Mouse (Mus musculus) stomach, postnatal 0 days (tissue): ENCODE results near the gene Ttc23. TPM values are rescaled to one million over a fixed set of nuclear protein-coding genes. Genes with fewer than 3 reads are reported as not detected.
A peak's percentile ranks its signal among the peaks of the same experiment; 100 is the strongest.

ENCODE experiments used
- ATAC-seq: fragments of 200-750 bp; cut with Nextera tagmentation; 2 replicates; pipeline ENCODE4 v1.8.0; 2017; ENCODE audit not compliant: low FRiP score, low TSS enrichment
- DNase-seq: peaks from one replicate; pipeline ENCODE4 v3.0.0-alpha.2; 2016; ENCODE audit warnings: low spot score
- H3K27ac ChIP-seq: fragments of 300-500 bp; sonication (generic); replicated peaks from 2 replicates; pipeline ENCODE4 v1.5.1; 2014; ENCODE audit warnings: mild to moderate bottlenecking, control low read depth
- H3K27me3 ChIP-seq: fragments of 300-500 bp; sonication (generic); 2 replicates; pipeline ENCODE4 v1.6.1; 2014; ENCODE audit warnings: low read length; ENCODE audit not compliant: control insufficient read depth, insufficient read depth
- H3K36me3 ChIP-seq: fragments of 300-500 bp; sonication (generic); 2 replicates; pipeline ENCODE4 v1.6.1; 2014; ENCODE audit warnings: low read length, mixed read lengths; ENCODE audit not compliant: control insufficient read depth, insufficient read depth
- H3K4me1 ChIP-seq: fragments of 300-500 bp; sonication (generic); replicated peaks from 2 replicates; pipeline ENCODE4 v1.6.1; 2014; ENCODE audit warnings: antibody characterized with exemption; ENCODE audit not compliant: control insufficient read depth, insufficient read depth
- H3K4me2 ChIP-seq: fragments of 300-500 bp; sonication (generic); replicated peaks from 2 replicates; pipeline ENCODE4 v1.6.1; 2014; ENCODE audit warnings: low read depth, mild to moderate bottlenecking, control low read depth, moderate library complexity
- H3K4me3 ChIP-seq: fragments of 300-500 bp; sonication (generic); 2 replicates; pipeline ENCODE4 v1.5.1; 2014; ENCODE audit warnings: low read depth, low read length, control low read depth
- H3K9ac ChIP-seq: fragments of 300-500 bp; sonication (generic); 2 replicates; pipeline ENCODE4 v1.6.1; 2014; ENCODE audit warnings: mild to moderate bottlenecking, low read length, control low read depth, mixed read lengths
- H3K9me3 ChIP-seq: fragments of 300-500 bp; sonication (generic); 2 replicates; pipeline ENCODE4 v1.6.1; 2016; ENCODE audit warnings: low read length; ENCODE audit not compliant: control insufficient read depth
- CTCF ChIP-seq: IDR thresholded peaks from 2 replicates; pipeline ENCODE4 v1.5.1; 2016; ENCODE audit warnings: antibody characterized with exemption, low read depth, mild to moderate bottlenecking, moderate library complexity
- EP300 ChIP-seq: optimal IDR thresholded peaks from 2 replicates; pipeline ENCODE3; 2016; ENCODE audit warnings: antibody characterized with exemption
- WGBS: fragments of 180-500 bp; shearing (Covaris S2); extraction: QIAGEN DNeasy Blood & Tissue Kit; methylation state at CpG from one replicate; pipeline ENCODE4 v1.1.7; 2014; 5-methylcytosine and 5-hydroxymethylcytosine counted together
- polyA plus RNA-seq: library from polyadenylated mRNA; unstranded; fragments of >200 nt; fragmentation: Nextera tagmentation; extraction: Ambion mirVana; gene quantifications from 2 replicates; pipeline ENCODE4 v1.2.1, GENCODE M21; 2015

Gene Ttc23
- polyA plus RNA-seq, 1 experiment from 2014 or later, result 12.6 TPM

DNA sequence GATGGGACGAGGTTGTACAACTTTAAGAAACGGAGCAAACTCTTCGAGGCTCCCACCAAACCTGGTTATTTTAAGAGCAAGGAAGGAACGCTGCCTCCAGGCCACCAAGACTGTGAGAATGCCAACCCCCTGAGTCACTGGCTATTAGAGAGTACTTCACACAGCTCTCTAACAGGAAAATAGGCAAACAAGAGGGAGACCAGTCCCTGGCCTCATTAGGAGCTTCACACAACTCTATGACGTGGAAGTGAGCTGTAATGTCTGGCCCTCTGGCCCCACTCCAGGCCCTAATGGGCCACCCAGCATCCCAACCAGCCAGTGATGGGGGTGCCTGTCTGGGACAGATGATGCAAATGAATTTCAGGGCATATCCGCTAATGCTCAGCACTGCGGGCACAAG, 94.5 kb downstream of the Ttc23 start:
- no peaks in the 10 kb centered on the region for H3K27me3 ChIP-seq
- H3K27ac ChIP-seq, result 0 out of 2 replicates have a peak overlapping the region, but pooled peaks have one; percentile 40
- no peak overlapping the region for H3K4me3 ChIP-seq
- DNase-seq, result peak; percentile 22
- H3K4me1 ChIP-seq, result peaks cover 3% of the 10 kb centered on the region; the same call in 1 of the 2 replicates
- H3K9ac ChIP-seq, result no peak overlapping the region
- WGBS, result 57% methylated on average over 7 of the region's 7 CpGs
- H3K4me2 ChIP-seq, result no peak overlapping the region
- no peaks in the 10 kb centered on the region; the same call in 1 of the 2 replicates for H3K36me3 ChIP-seq
- H3K9me3 ChIP-seq, result no peaks in the 10 kb centered on the region
- TF ChIP-seq CTCF, result no peak
- TF ChIP-seq EP300, result no peak
- ATAC-seq, result peak; percentile 80

DNA sequence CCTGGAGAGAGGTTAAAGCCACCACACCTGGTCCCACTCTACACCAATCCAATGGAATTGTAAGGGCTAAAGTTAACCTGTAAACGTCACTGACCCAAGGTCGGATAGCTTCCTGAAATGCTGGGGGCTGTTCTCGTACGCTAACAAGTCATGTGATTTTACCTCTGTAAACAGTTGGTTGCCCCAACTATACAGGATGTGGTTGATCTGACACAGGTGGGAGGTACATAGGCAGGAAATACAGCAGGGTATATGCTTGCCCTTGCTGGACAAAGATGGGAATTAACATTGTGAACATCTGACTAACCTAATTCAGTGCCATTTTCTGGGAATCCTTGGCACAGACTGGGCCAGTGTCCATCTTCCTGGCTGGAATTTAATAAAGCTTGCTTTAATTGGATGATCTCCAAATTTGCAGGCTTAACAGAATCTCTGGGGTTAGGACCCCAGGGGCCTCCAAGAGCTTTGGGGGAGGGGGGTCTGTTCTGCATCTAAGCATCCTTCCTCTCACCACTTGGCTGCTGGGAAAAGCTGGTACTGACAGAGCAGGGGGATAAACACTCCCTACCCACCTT, 100.6 kb downstream of the Ttc23 start:
- Histone ChIP-seq H3K4me1 (no peaks in the 10 kb centered on the region), H3K27ac (no peak overlapping the region), H3K36me3 (no peaks in the 10 kb centered on the region; the same call in 1 of the 2 replicates), H3K9me3 (no peaks in the 10 kb centered on the region), H3K9ac (no peak overlapping the region), H3K27me3 (no peaks in the 10 kb centered on the region), H3K4me2 (no peak overlapping the region), H3K4me3 (no peak overlapping the region)
- 71% methylated on average over 4 of the region's 4 CpGs for WGBS
- 0 out of 2 replicates have a peak, but pooled peaks have one; percentile 24 for ATAC-seq
- DNase-seq, result no peak
- no peak for TF ChIP-seq EP300
- TF ChIP-seq CTCF, result no peak

DNA sequence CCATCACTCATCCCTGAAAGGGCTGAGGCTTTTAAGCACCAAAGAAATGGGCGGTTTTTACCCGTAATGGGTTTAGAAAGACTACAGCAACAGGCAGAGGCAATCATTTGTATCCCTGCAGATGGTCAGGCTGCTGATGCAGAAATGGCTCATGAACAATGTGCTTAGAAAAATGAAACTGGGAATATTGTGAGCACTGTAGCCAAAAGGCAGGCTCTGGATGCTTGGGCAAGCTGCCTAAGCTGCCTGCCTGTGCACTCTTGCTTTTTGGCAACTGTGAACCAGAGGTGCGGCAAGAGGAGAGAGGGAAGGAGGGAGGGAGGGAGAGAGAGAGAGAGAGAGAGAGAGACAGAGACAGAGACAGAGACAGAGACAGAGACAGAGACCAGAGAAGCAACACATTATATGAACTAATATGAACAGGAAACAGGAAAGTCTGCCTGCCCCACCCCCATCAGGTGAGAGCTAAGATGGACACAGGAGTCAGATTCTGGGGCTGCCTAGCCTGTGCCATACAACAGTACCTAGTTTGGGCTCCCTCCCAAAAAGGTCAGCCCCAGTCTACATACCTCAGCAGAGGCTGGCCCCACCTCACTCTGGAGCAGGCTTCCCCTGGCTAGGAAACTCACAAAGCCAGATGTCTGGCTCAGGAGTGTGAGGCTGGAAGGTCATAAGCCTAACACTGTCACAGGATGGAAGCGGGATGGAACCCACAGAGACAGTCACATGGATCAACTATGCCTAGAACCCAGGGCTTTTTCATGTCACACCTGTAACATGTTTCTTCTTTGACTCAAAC, 102.4 kb downstream of the Ttc23 start:
- Histone ChIP-seq H3K27ac (no peak overlapping the region), H3K4me3 (no peak overlapping the region), H3K9me3 (no peaks in the 10 kb centered on the region), H3K4me1 (no peaks in the 10 kb centered on the region), H3K4me2 (no peak overlapping the region), H3K36me3 (no peaks in the 10 kb centered on the region; the same call in 1 of the 2 replicates), H3K27me3 (no peaks in the 10 kb centered on the region), H3K9ac (no peak overlapping the region)
- ATAC-seq, result no peak
- DNase-seq, result no peak
- 43% methylated on average over 4 of the region's 4 CpGs for WGBS
- TF ChIP-seq CTCF, result no peak
- TF ChIP-seq EP300, result no peak

DNA sequence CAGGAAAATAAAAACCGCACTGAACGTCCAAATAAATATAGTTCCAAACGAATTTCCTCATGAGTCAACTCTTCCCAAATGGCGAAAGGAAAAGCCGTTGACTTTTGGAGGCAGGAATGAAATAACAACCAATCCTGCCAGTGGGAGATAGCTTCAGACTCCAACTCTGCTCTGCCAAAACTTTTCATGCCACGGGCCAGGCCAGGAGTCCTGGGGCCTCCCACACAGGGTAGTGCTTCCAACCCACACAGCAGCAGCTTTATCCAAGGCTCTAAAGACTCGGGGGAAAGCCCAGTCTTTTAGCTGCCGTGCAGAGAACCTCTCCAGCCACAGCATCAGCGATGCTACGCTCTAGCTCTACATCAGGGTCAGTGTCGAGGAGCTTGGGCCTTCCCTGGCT, 107.4 kb downstream of the Ttc23 start:
- DNase-seq (no peak), ATAC-seq (no peak)
- Histone ChIP-seq H3K9me3 (no peaks in the 10 kb centered on the region), H3K27ac (peak overlapping the region; percentile 49; the same call in 1 of the 2 replicates), H3K4me1 (no peaks in the 10 kb centered on the region), H3K4me2 (peak overlapping the region; percentile 31; the same call in 1 of the 2 replicates), H3K36me3 (no peaks in the 10 kb centered on the region), H3K27me3 (no peaks in the 10 kb centered on the region), H3K9ac (no peak overlapping the region), H3K4me3 (no peak overlapping the region; the same call in 1 of the 2 replicates)
- 52% methylated on average over 11 of the region's 11 CpGs for WGBS
- TF ChIP-seq CTCF (no peak), EP300 (no peak)

DNA sequence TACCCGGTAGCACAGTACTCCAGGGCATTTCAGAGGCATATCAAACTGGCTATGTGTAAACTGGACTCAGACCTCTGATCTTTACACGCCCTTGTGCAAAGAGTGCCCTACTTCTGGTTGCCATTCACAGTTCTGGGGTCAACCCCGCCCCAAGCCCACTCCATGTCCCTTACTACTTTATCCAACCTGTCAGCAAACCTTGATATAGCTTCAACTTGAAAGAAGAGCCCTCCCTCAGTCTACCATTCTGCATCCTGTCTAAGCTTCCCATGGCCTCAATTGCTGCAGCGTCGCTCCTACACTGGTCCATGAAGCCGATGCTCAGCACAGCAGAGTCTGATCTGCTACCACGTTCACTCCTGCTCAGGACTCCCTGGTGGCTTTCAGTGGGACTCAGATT, 108.2 kb downstream of the Ttc23 start:
- DNase-seq (no peak), ATAC-seq (no peak)
- H3K36me3 ChIP-seq, result no peaks in the 10 kb centered on the region
- H3K4me2 ChIP-seq, result peak overlapping the region; percentile 31; the same call in 1 of the 2 replicates
- 77% methylated on average over 7 of the region's 7 CpGs for WGBS
- no peak overlapping the region; the same call in 1 of the 2 replicates for H3K4me3 ChIP-seq
- no peaks in the 10 kb centered on the region for H3K4me1 ChIP-seq
- TF ChIP-seq EP300, result no peak
- TF ChIP-seq CTCF, result no peak
- no peak overlapping the region for H3K9ac ChIP-seq
- H3K27ac ChIP-seq, result no peak overlapping the region; the same call in 1 of the 2 replicates
- H3K9me3 ChIP-seq, result no peaks in the 10 kb centered on the region
- no peaks in the 10 kb centered on the region for H3K27me3 ChIP-seq

DNA sequence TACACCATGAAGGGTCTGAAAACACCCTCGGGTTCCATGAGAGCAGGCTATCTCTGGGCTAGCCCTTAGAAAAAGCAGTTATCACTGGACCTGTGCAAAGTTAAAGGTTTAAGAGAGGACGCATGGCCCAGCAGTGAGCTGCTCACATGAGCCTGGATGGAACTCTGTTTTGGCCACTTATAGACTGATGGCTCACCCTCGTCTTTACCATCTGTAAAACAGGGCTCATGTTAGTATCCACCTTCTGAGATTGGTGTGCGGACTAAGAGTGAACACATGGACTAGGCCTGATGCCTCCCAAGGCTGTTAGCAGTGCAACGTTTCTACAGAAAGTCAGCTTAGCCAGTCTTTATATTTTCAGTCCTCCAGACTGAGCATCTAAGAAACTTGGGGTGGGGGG, 109.4 kb downstream of the Ttc23 start:
- Histone ChIP-seq H3K9me3 (no peaks in the 10 kb centered on the region), H3K4me2 (peak overlapping the region; percentile 37), H3K4me1 (no peaks in the 10 kb centered on the region), H3K36me3 (no peaks in the 10 kb centered on the region), H3K27ac (no peak overlapping the region), H3K4me3 (no peak overlapping the region), H3K9ac (no peak overlapping the region), H3K27me3 (no peaks in the 10 kb centered on the region)
- DNase-seq (no peak), ATAC-seq (no peak)
- TF ChIP-seq EP300 (no peak), CTCF (no peak)
- WGBS, result 79% methylated on average over 5 of the region's 5 CpGs
